Mouse (Mus musculus) hindbrain, embryonic 14.5 days (tissue): ENCODE measurements around the gene Apol8. TPM values are rescaled to one million over a fixed set of nuclear protein-coding genes. Genes with fewer than 3 reads are reported as not detected.
"Not testable (repeated sequence)": the region's sequence is repeated elsewhere in the genome, so short reads cannot be mapped to it uniquely, and the experiment has no call there.

ENCODE experiments used
- ATAC-seq: fragments of 200-750 bp; cut with Nextera tagmentation; 2 replicates; pipeline ENCODE4 v1.8.0; 2017; ENCODE audit warnings: moderate number of reproducible peaks, mild to moderate bottlenecking, moderate TSS enrichment, moderate library complexity; ENCODE audit not compliant: low FRiP score
- DNase-seq: peaks from one replicate; pipeline ENCODE4 v3.0.0-alpha.2; 2015; ENCODE audit warnings: low spot score
- H3K27ac ChIP-seq: fragments of 300-500 bp; sonication (generic); 2 replicates; pipeline ENCODE4 v1.5.1; 2014; ENCODE audit warnings: mild to moderate bottlenecking, moderate library complexity
- H3K27me3 ChIP-seq: fragments of 300-500 bp; sonication (generic); 2 replicates; pipeline ENCODE4 v1.6.1; 2014; ENCODE audit warnings: mild to moderate bottlenecking, low read length, mixed read lengths; ENCODE audit not compliant: control insufficient read depth, insufficient read depth
- H3K36me3 ChIP-seq: fragments of 300-500 bp; sonication (generic); replicated peaks from 2 replicates; pipeline ENCODE4 v1.6.1; 2014; ENCODE audit not compliant: control insufficient read depth, insufficient read depth
- H3K4me1 ChIP-seq: fragments of 300-500 bp; sonication (generic); replicated peaks from 2 replicates; pipeline ENCODE4 v1.6.1; 2014; ENCODE audit warnings: antibody characterized with exemption, low read length, mixed read lengths; ENCODE audit not compliant: control insufficient read depth, insufficient read depth
- H3K4me2 ChIP-seq: fragments of 300-500 bp; sonication (generic); replicated peaks from 2 replicates; pipeline ENCODE4 v1.6.1; 2014; ENCODE audit warnings: mild to moderate bottlenecking, moderate library complexity
- H3K4me3 ChIP-seq: fragments of 300-500 bp; sonication (generic); replicated peaks from 2 replicates; pipeline ENCODE4 v1.5.1; 2014; ENCODE audit warnings: mild to moderate bottlenecking, low read length
- H3K9ac ChIP-seq: fragments of 300-500 bp; sonication (generic); 2 replicates; pipeline ENCODE4 v1.6.1; 2014
- H3K9me3 ChIP-seq: fragments of 300-500 bp; sonication (generic); 2 replicates; pipeline ENCODE4 v1.6.1; 2016; ENCODE audit warnings: low read length; ENCODE audit not compliant: control insufficient read depth
- WGBS: fragments of 180-500 bp; shearing (Covaris S2); extraction: QIAGEN DNeasy Blood & Tissue Kit; methylation state at CpG from one replicate; pipeline ENCODE4 v1.1.7; 2014; 5-methylcytosine and 5-hydroxymethylcytosine counted together
- polyA plus RNA-seq: library from polyadenylated mRNA; unstranded; fragments of >200 nt; fragmentation: Nextera tagmentation; extraction: Ambion mirVana; gene quantifications from 2 replicates; pipeline ENCODE4 v1.2.1, GENCODE M21; 2014

Gene Apol8
- polyA plus RNA-seq, 1 experiment from 2014 or later: not detected

GRCm38 (mm10) chr15:77727139-77727538, 29.7 kb downstream of the Apol8 start:
- H3K4me2 ChIP-seq, H3K27ac ChIP-seq, DNase-seq, H3K9me3 ChIP-seq, H3K9ac ChIP-seq, H3K4me3 ChIP-seq, H3K27me3 ChIP-seq, ATAC-seq, H3K4me1 ChIP-seq, H3K36me3 ChIP-seq: not testable (repeated sequence)
- WGBS: 7% methylated on average over 3 of the region's 3 CpGs

GRCm38 (mm10) chr15:77725393-77726020, 31.3 kb downstream of the Apol8 start:
- ATAC-seq, H3K4me1 ChIP-seq, H3K36me3 ChIP-seq, H3K4me2 ChIP-seq, H3K4me3 ChIP-seq, H3K27me3 ChIP-seq, H3K9me3 ChIP-seq, H3K9ac ChIP-seq, H3K27ac ChIP-seq, DNase-seq: not testable (repeated sequence)
- WGBS: 80% methylated on average over 6 of the region's 6 CpGs

- ATAC-seq, H3K27me3 ChIP-seq: not testable (repeated sequence)
These were observed 32.4 kb downstream of the Apol8 start for GRCm38 (mm10) chr15:77724208-77724911.

DNA sequence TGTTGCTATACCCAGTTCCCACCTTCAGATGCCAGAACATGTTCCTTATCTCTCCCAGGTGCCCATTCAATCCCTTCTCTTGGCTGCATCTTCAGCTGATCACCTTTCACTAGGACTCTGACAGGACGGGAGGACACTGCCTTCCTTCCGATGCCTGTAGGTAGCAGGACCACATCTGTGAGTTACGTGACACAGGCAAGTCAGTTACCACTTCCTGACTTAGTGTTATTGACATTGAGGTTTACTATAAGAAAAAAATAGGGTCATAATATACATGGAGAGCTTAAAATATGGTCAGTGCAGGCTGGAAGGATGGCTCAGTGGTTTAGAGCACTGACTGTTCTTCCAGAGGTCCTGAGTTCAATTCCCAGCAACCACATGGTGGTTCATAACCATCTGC, 35.3 kb downstream of the Apol8 start:
- H3K4me3 ChIP-seq, H3K9ac ChIP-seq, DNase-seq, H3K9me3 ChIP-seq, H3K27me3 ChIP-seq, H3K4me2 ChIP-seq, H3K4me1 ChIP-seq, H3K27ac ChIP-seq, ATAC-seq, H3K36me3 ChIP-seq: not testable (repeated sequence)
- no CpG with 5 or more reads among the region's 3 CpGs for WGBS

More at GRCm38 (mm10) chr15:77724208-77724911, 32.4 kb downstream of the Apol8 start:
- H3K4me3 ChIP-seq, H3K4me2 ChIP-seq, H3K36me3 ChIP-seq, DNase-seq, H3K9ac ChIP-seq, H3K4me1 ChIP-seq, H3K27ac ChIP-seq, H3K9me3 ChIP-seq: not testable (repeated sequence)
- 22% methylated on average over 2 of the region's 10 CpGs for WGBS

- ATAC-seq, H3K27ac ChIP-seq: not testable (repeated sequence)
- 90% methylated on average over 2 of the region's 6 CpGs for WGBS
These were observed 38.6 kb downstream of the Apol8 start for GRCm38 (mm10) chr15:77718240-77718639.

GRCm38 (mm10) chr15:77708936-77709335, 47.9 kb downstream of the Apol8 start:
- H3K27ac ChIP-seq, H3K4me2 ChIP-seq, H3K9ac ChIP-seq, ATAC-seq, H3K4me3 ChIP-seq, H3K9me3 ChIP-seq, H3K4me1 ChIP-seq, DNase-seq, H3K27me3 ChIP-seq, H3K36me3 ChIP-seq: not testable (repeated sequence)
- no CpG with 5 or more reads among the region's 1 CpGs for WGBS

More at GRCm38 (mm10) chr15:77718240-77718639, 38.6 kb downstream of the Apol8 start:
- H3K9ac ChIP-seq, H3K4me3 ChIP-seq, H3K36me3 ChIP-seq, H3K4me1 ChIP-seq, H3K27me3 ChIP-seq, H3K4me2 ChIP-seq, H3K9me3 ChIP-seq, DNase-seq: not testable (repeated sequence)

GRCm38 (mm10) chr15:77705306-77705705, 51.5 kb downstream of the Apol8 start:
- not testable (repeated sequence) for DNase-seq, H3K27ac ChIP-seq, H3K27me3 ChIP-seq, H3K9me3 ChIP-seq, H3K4me1 ChIP-seq, H3K4me3 ChIP-seq, ATAC-seq, H3K4me2 ChIP-seq, H3K36me3 ChIP-seq, H3K9ac ChIP-seq
- WGBS: 96% methylated on average over 3 of the region's 3 CpGs

GRCm38 (mm10) chr15:77698656-77699055, 58.1 kb downstream of the Apol8 start, which contains the start of gene Apol7e:
Gene Apol7e, plus strand, starts transcription at chr15:77698857.
- H3K27ac ChIP-seq, H3K36me3 ChIP-seq, ATAC-seq, H3K4me3 ChIP-seq, DNase-seq, H3K9me3 ChIP-seq, H3K4me2 ChIP-seq, H3K9ac ChIP-seq, H3K4me1 ChIP-seq, H3K27me3 ChIP-seq: not testable (repeated sequence)
- WGBS: 78% methylated on average over 4 of the region's 4 CpGs
